Mouse (Mus musculus) limb, embryonic 10.5 days (tissue): ENCODE measurements around the gene Cd163l1. TPM values are rescaled to one million over a fixed set of nuclear protein-coding genes. Genes with fewer than 3 reads are reported as not detected.

Experiments
- DNase-seq: peaks from one replicate; pipeline ENCODE4 v3.0.0-alpha.2; 2017; ENCODE audit warnings: low spot score
- H3K27ac ChIP-seq: fragments of 300-500 bp; sonication (generic); 2 replicates; pipeline ENCODE4 v1.5.1; 2016; ENCODE audit warnings: mild to moderate bottlenecking
- H3K27me3 ChIP-seq: fragments of 300-500 bp; sonication (generic); 2 replicates; pipeline ENCODE4 v1.6.1; 2016; ENCODE audit warnings: low read depth, mild to moderate bottlenecking; ENCODE audit not compliant: poor library complexity, severe bottlenecking
- H3K36me3 ChIP-seq: fragments of 300-500 bp; sonication (generic); 2 replicates; pipeline ENCODE4 v1.6.1; 2016; ENCODE audit warnings: mild to moderate bottlenecking, moderate library complexity
- H3K4me1 ChIP-seq: fragments of 300-500 bp; sonication (generic); 2 replicates; pipeline ENCODE4 v1.6.1; 2016
- H3K4me3 ChIP-seq: fragments of 300-500 bp; sonication (generic); 2 replicates; pipeline ENCODE4 v1.5.1; 2016; ENCODE audit warnings: mild to moderate bottlenecking, moderate library complexity
- H3K9me3 ChIP-seq: fragments of 300-500 bp; sonication (generic); replicated peaks from 2 replicates; pipeline ENCODE4 v1.6.1; 2016; ENCODE audit warnings: mild to moderate bottlenecking
- WGBS: fragments of 180-500 bp; shearing (Covaris S2); methylation state at CpG from one replicate; pipeline ENCODE4 v1.1.7; 2016; 5-methylcytosine and 5-hydroxymethylcytosine counted together
- polyA plus RNA-seq: library from polyadenylated mRNA; unstranded; fragments of >200 nt; fragmentation: Nextera tagmentation; extraction: Ambion mirVana; gene quantifications from 2 replicates; pipeline ENCODE4 v1.2.1, GENCODE M21; 2016

Cd163l1 gene
- polyA plus RNA-seq, 1 experiment from 2014 or later, result 0.04 TPM

DNA sequence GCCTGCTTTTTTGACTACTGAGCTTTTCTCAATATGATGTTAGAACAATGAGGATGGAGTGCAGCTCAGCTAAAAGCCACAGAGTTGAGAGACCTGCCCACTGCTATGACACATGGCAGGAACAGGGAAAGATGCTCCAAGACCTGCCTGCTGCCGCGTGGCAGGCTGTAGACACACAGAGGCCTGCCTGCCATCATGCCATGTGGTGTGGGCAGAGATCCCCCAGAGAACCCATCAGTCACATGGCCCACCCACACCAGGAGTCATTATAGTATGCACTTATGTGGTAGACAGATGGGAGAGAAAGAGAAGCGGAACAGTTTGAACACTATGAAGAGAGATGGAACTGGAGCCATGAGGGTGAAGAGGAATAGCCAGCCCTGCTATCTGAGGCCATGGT lies 15.6 kb downstream of the Cd163l1 start:
- Histone ChIP-seq H3K9me3 (no peaks in the 10 kb centered on the region), H3K36me3 (no peaks in the 10 kb centered on the region), H3K27ac (no peak overlapping the region), H3K4me1 (no peaks in the 10 kb centered on the region), H3K27me3 (no peaks in the 10 kb centered on the region), H3K4me3 (no peak overlapping the region)
- WGBS, result 94% methylated on average over 3 of the region's 3 CpGs
- DNase-seq, result no peak

DNA sequence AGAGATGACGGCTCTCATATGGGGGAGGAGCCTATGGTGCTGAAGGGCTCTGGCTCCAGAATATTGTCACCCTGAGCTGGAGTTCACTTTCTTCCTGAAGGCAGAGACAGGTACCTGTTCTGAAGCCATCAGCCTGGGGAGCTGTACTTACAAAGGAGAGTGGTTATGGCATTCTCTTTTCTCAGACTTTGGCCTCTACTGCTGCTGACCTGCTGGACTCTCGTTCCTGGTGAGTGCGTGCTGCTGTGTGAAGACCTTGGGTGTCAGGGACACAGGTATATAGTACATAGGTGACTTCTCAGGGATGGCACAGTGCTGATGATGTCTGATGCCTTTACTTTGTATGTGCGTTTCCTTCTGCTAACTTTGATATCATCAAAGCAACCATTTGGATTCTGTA lies 29.1 kb downstream of the Cd163l1 start, which contains the start of gene 5830411N06Rik:
5830411N06Rik (plus strand) TSS at position 69 of the 400 bp plus-strand sequence.
- Histone ChIP-seq H3K27me3 (no peaks in the 10 kb centered on the region), H3K27ac (no peak within 1 kb of the TSS), H3K36me3 (no peaks in the 10 kb centered on the region), H3K4me1 (no peaks in the 10 kb centered on the region), H3K9me3 (no peaks in the 10 kb centered on the region), H3K4me3 (no peak within 1 kb of the TSS)
- DNase-seq, result no peak
- 87% methylated on average over 4 of the region's 4 CpGs for WGBS

- WGBS, result 88% methylated on average over 7 of the region's 7 CpGs
- H3K27ac ChIP-seq, result no peak overlapping the region
- H3K4me1 ChIP-seq, result no peaks in the 10 kb centered on the region
- no peak overlapping the region for H3K4me3 ChIP-seq
- no peaks in the 10 kb centered on the region for H3K36me3 ChIP-seq
- H3K9me3 ChIP-seq, result no peaks in the 10 kb centered on the region
- no peak for DNase-seq
- no peaks in the 10 kb centered on the region for H3K27me3 ChIP-seq
Observed at GRCm38 (mm10) chr7:140253780-140254299, 35.8 kb downstream of the Cd163l1 start.

Other genes starting within 250 kb of the Cd163l1 start
- 0.39 and 0.85 TPM in 2 replicates for gene 6430531B16Rik, start 239.5 kb upstream of the Cd163l1 start, polyA plus RNA-seq
- gene Adam8, start 225.7 kb upstream of the Cd163l1 start, polyA plus RNA-seq, result 2.2 TPM in 2 replicates
- 38.8 and 40.7 TPM in 2 replicates for gene Zfp511, start 181.9 kb upstream of the Cd163l1 start, polyA plus RNA-seq
- 81.6 and 87.8 TPM in 2 replicates for gene Tubgcp2, start 181.6 kb upstream of the Cd163l1 start, polyA plus RNA-seq
- gene Msx3, start 169.2 kb upstream of the Cd163l1 start, polyA plus RNA-seq, result not detected in 2 replicates
- 1.1 and 1.2 TPM in 2 replicates for gene Caly, start 135.7 kb upstream of the Cd163l1 start, polyA plus RNA-seq
- not detected in 2 replicates for gene Prap1, start 124.9 kb upstream of the Cd163l1 start, polyA plus RNA-seq
- gene Fuom, start 115.8 kb upstream of the Cd163l1 start, polyA plus RNA-seq, result 8.7 and 13.9 TPM in 2 replicates
- gene Paox, start 102.5 kb upstream of the Cd163l1 start, polyA plus RNA-seq, result 19.2 and 23.7 TPM in 2 replicates
- 174 and 178 TPM in 2 replicates for gene Echs1, start 101.8 kb upstream of the Cd163l1 start, polyA plus RNA-seq
- 29.5 and 31.9 TPM in 2 replicates for gene Mtg1, start 80.7 kb upstream of the Cd163l1 start, polyA plus RNA-seq
- gene Sprn, start 63.4 kb upstream of the Cd163l1 start, polyA plus RNA-seq, result not detected in 2 replicates
- not detected in 2 replicates for gene Olfr522, start 53.5 kb upstream of the Cd163l1 start, polyA plus RNA-seq
- not detected in 2 replicates for gene Olfr523, start 45.0 kb upstream of the Cd163l1 start, polyA plus RNA-seq
- not detected in 2 replicates for gene Olfr524, start 12.3 kb upstream of the Cd163l1 start, polyA plus RNA-seq
- not detected in 2 replicates for gene 5830411N06Rik, start 29.0 kb downstream of the Cd163l1 start, polyA plus RNA-seq
- gene Olfr525, start 102.6 kb downstream of the Cd163l1 start, polyA plus RNA-seq, result not detected in 2 replicates
- not detected in 2 replicates for gene Olfr527, start 115.8 kb downstream of the Cd163l1 start, polyA plus RNA-seq
- gene Olfr60, start 143.4 kb downstream of the Cd163l1 start, polyA plus RNA-seq, result not detected in 2 replicates
- not detected in 2 replicates for gene Olfr530, start 158.1 kb downstream of the Cd163l1 start, polyA plus RNA-seq
- not detected in 2 replicates for gene Olfr531, start 184.7 kb downstream of the Cd163l1 start, polyA plus RNA-seq
- gene Olfr532, start 203.4 kb downstream of the Cd163l1 start, polyA plus RNA-seq, result not detected in 2 replicates
- not detected in 2 replicates for gene Olfr533, start 245.1 kb downstream of the Cd163l1 start, polyA plus RNA-seq